Mouse (Mus musculus): Measurements from ENCODE around the gene Nelfcd. TPM values are rescaled to one million over a fixed set of nuclear protein-coding genes. Genes with fewer than 3 reads are reported as not detected.

Nelfcd gene
- total RNA-seq (2021): 10 to 100 TPM; 45.0 to 46.0 TPM

DNA sequence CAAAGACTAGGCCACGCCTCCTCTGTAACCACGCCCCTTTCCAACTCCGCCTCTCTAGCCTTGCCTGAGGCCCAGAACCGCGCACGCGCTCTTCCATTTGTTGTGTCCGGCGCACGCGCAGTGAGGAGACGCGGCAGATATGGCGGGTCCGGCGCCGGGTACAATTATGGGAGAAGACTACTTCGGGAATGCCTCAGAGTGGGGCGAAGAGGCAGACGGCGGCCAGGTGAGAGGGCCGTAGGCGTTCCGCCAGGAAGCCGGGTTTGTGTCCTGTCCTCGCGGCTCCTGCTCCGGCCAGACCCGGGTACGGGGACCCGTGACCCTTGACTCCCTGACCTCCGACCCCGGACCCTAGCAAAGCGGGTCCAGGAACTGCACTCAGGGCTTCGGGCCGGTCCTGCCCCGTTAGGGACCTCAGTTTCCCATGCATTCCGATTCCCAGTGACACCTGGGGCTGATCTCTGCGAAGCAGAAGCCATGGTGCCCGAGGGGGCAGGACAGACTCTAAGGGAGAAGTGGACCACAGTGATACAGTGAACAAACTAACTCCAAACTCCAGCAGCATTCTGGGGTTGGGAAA, at the start of gene Nelfcd:
Nelfcd (plus strand) TSS at position 74 of the 580 bp plus-strand sequence.
- peak; percentile 90 to 94 for DNase-seq (ENCODE audit: low spot score in 2 of 2)
- intact Hi-C loops (cut with DNase I): loop anchor here (2.0 to 5.0 kb wide), 2 partner anchors 47 to 79 kb away; no protein-coding TSS in a partner anchor

DNA sequence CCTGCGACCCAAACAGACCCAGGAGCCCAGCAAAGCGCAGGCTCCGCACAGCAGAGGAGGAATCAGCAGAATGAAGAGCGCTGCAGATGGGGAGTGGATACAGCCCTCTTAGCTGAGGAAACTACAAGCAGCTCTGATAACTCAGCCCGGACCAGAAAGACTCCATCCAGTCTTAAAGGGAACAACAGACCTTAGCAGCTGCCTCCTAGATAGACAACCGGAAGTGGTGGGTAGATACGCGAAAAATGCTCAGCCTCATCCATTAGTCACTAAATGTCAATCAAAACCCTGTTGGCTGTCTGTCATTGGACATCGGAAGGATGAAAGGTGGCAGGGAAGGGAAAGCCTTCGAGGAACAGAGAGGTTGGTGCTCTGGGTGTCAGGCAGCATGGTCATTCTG, 49.0 kb upstream of the Nelfcd start:
- intact Hi-C loops (cut with DNase I): no loop called here
- no peak for DNase-seq (ENCODE audit: low spot score in 2 of 2)

- no peak for DNase-seq (ENCODE audit: low spot score in 2 of 2)
- intact Hi-C loops (cut with DNase I): no loop called here
These were observed 34.6 kb upstream of the Nelfcd start for GRCm38 (mm10) chr2:174381021-174381420.

DNA sequence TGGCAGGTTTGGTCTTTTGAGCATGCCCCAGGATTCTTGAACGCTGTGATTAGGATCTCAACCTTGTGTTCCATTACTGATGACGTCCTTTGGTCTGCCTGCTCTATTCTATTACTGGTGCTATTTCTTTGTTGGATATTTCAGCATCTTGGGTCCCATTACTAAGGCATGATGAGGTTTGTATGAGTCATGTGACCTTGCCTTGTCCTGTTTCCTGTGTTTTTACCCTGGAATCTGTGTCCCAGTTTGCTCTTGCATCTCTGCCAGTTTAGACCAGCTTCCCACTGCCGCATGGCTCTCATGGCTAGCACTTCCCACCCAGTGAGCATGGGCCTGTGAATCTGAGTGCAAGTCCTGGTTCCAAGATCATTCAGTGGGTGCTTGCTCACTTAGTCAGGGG, 23.7 kb upstream of the Nelfcd start:
- intact Hi-C loops (cut with DNase I): no loop called here
- DNase-seq (ENCODE audit: low spot score in 2 of 2): no peak

DNA sequence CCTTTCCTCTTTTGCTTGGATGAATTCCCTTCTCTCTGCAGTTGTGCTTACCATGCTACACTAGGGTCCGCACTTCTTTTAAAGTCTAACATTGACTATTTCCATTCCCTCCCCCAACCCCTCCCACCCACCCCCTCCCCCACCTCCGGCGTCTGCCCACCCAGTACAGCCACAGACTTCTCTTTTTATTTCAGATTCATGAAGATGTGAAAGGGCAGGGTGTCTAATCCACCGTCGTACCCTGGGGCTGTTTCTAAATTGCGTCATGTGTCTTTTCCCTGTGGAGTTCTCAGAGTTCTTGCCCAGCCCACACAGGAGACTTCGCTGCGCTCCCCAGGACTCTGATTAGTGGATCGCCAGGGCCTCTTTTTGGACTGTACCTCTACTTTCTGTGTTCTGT, 23.1 kb upstream of the Nelfcd start:
- intact Hi-C loops (cut with DNase I): no loop called here
- DNase-seq (ENCODE audit: low spot score in 2 of 2): no peak

GRCm38 (mm10) chr2:174393383-174393782, 22.2 kb upstream of the Nelfcd start:
- intact Hi-C loops (cut with DNase I): no loop called here
- DNase-seq (ENCODE audit: low spot score in 2 of 2): no peak

- intact Hi-C loops (cut with DNase I): no loop called here
- no peak for DNase-seq (ENCODE audit: low spot score in 2 of 2)
These were observed 19.0 kb upstream of the Nelfcd start for GRCm38 (mm10) chr2:174396643-174397042.

GRCm38 (mm10) chr2:174397065-174397464, 18.5 kb upstream of the Nelfcd start:
- DNase-seq (ENCODE audit: low spot score in 2 of 2): no peak
- intact Hi-C loops (cut with DNase I): no loop called here

- intact Hi-C loops (cut with DNase I): no loop called here
- no peak for DNase-seq (ENCODE audit: low spot score in 2 of 2)
These were observed 17.7 kb upstream of the Nelfcd start for GRCm38 (mm10) chr2:174397881-174398280.

DNA sequence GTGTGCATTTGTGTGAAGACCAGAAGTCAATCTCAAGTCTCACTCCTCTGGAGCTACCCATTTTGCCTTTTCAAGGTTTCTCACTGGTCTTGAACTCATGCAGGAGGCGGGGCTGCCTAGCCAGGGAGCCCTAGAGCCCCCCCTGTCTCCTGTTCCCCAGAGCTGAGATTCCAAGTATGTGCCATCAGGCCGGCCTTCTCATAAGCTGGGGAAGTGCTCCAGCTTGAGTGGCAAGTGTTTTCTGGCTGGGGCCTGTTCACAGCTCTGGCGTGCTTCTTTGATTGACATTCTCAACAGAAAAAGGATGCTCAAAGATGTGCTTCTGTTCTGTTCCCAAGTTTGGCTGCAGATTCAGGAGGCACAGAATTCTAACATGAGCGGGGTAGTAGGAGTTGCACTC, 15.2 kb upstream of the Nelfcd start:
- intact Hi-C loops (cut with DNase I): no loop called here
- DNase-seq (ENCODE audit: low spot score in 2 of 2): no peak

GRCm38 (mm10) chr2:174410222-174410621, 5.4 kb upstream of the Nelfcd start:
- no peak for DNase-seq (ENCODE audit: low spot score in 2 of 2)
- intact Hi-C loops (cut with DNase I): loop anchor here (5.0 kb wide), 1 partner anchor 33 kb away; no protein-coding TSS in a partner anchor

DNA sequence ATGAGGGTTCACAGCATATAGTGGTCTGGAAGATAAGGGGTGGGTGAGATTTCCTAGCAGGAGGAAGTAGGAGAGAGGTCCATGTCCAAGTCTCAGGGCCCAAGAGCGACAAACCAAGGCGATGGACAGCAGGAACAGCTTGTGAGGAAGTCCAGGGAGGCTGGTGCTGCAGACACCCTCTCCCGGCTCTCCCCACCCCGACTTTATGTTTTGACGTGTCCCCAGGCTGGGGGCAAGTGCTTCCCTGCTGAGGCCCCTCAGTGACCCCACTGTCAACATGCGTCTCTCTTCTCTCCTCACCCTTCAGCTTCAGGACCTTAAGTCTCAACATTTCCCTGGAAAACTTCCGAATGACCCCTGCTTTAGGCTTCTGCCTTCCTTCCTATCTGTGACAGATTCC, 2.5 kb upstream of the Nelfcd start:
- intact Hi-C loops (cut with DNase I): loop anchor here (5.0 kb wide), 1 partner anchor 36 kb away; no protein-coding TSS in a partner anchor
- no peak for DNase-seq (ENCODE audit: low spot score in 2 of 2)

- no peak for DNase-seq (ENCODE audit: low spot score in 2 of 2)
- intact Hi-C loops (cut with DNase I): loop anchor here (5.0 kb wide), 1 partner anchor 78 kb away; no protein-coding TSS in a partner anchor
These were observed 438 bp upstream of the Nelfcd start for GRCm38 (mm10) chr2:174415001-174415730.

DNA sequence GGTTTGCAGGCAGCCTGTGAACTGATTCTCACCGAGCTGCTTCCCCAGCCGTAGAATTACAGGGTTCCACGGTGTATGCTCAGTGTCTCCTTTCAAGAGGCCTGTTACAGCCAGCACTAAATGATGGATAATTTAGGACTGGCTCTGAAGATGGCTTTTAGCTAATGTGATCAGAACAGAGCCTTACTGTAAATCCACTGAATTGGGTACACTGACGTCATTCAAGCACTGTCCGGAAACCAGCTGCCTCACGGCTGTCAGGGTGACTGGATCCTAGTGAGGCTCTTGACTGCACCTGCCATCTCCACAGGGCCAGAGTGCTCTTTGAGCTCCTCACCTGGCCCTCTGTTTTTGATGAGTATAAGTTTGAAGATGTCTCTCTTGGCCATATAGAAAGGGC, 5.5 kb downstream of the Nelfcd start:
- intact Hi-C loops (cut with DNase I): no loop called here
- DNase-seq (ENCODE audit: low spot score in 2 of 2): no peak

GRCm38 (mm10) chr2:174424301-174425085, 8.9 kb downstream of the Nelfcd start:
- no peak for DNase-seq (ENCODE audit: low spot score in 2 of 2)
- intact Hi-C loops (cut with DNase I): no loop called here

GRCm38 (mm10) chr2:174426856-174427255, 11.3 kb downstream of the Nelfcd start:
- no peak for DNase-seq (ENCODE audit: low spot score in 2 of 2)

DNA sequence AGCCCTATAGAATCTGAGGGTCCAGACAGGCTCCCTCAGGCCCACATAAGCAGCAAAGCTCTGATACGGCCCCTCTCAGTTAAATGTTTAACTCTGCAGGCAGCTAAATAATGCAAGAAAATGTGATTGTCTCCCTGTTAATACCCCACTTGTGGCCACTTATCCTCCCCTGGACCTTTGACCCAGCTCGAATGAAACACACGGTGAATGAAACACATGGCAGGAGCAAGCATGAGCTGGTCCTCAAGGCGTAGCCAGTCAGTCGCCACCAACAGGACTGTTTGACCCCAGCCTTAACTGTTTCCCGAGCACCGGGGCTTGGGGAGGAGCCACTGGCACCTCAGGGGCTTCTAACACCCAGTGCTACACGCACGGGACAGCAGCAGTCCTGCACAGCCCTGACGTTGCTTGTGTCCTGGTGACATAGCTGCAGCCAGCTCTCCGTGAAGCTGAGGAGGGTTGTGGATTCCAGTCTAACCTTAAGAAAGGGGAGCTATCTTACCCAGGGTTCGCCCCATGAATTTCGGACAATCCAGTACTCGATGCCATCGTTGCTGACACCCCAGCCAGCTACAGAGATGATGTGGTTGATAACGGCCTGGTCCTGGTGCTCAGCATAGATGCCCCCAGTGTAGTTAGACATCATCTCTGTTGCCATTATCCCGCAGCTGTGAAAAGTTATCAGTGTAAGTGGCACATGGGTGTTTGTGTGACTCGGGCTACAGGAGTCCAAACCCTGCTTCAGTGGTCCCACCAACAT, 12.7 kb downstream of the Nelfcd start:
- intact Hi-C loops (cut with DNase I): no loop called here
- DNase-seq (ENCODE audit: low spot score in 2 of 2): no peak

More at GRCm38 (mm10) chr2:174426856-174427255, 11.3 kb downstream of the Nelfcd start:
- intact Hi-C loops (cut with DNase I): no loop called here

DNA sequence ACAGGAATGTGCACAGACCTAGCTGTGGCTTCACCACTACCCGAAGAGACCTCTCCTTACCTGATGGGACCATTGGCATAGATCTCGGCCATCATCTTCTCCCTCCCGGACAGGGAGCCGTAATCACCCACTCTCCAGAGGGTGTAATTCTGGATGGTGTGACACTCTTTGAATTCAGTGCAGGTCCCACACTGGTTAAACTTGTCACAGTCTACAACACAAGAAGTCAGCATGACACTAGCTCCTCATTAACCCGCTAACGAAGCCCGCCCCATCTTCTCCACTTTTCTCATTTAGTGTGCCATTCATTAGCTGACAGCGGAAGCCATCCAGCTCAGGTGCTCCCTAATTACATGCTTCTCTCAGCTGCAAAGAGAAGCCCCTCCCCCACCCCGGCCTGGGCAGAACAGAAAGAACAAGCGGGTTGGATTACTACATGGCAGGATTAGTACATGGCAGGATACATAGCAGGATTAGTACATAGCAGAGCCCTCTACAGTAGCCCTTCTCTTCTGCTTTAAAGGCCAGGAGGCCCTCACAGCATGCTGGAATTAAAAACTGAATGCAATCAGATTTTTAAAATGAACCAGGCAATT, 13.5 kb downstream of the Nelfcd start:
- intact Hi-C loops (cut with DNase I): no loop called here
- no peak for DNase-seq (ENCODE audit: low spot score in 2 of 2)

GRCm38 (mm10) chr2:174434943-174435342, 19.3 kb downstream of the Nelfcd start:
- DNase-seq (ENCODE audit: low spot score in 2 of 2): no peak
- intact Hi-C loops (cut with DNase I): no loop called here

All from left cerebral cortex, postnatal 25 days (tissue).